Mouse (Mus musculus) liver, embryonic 12.5 days (tissue): ENCODE measurements around the gene Rnaset2b. TPM values are rescaled to one million over a fixed set of nuclear protein-coding genes. Genes with fewer than 3 reads are reported as not detected.
"Not testable (repeated sequence)": the region's sequence is repeated elsewhere in the genome, so short reads cannot be mapped to it uniquely, and the experiment has no call there.

Source experiments
- ATAC-seq: fragments of 200-750 bp; cut with Nextera tagmentation; 2 replicates; pipeline ENCODE4 v1.8.0; 2017; ENCODE audit warnings: moderate number of reproducible peaks, mild to moderate bottlenecking, moderate library complexity
- H3K27ac ChIP-seq: fragments of 300-500 bp; sonication (generic); 2 replicates; pipeline ENCODE4 v1.5.1; 2016; ENCODE audit warnings: mild to moderate bottlenecking
- H3K27me3 ChIP-seq: fragments of 300-500 bp; sonication (generic); replicated peaks from 2 replicates; pipeline ENCODE4 v1.6.1; 2016; ENCODE audit warnings: mild to moderate bottlenecking, moderate library complexity
- H3K36me3 ChIP-seq: fragments of 300-500 bp; sonication (generic); 2 replicates; pipeline ENCODE4 v1.6.1; 2016; ENCODE audit warnings: mild to moderate bottlenecking, moderate library complexity
- H3K4me1 ChIP-seq: fragments of 300-500 bp; sonication (generic); 2 replicates; pipeline ENCODE4 v1.6.1; 2016
- H3K4me2 ChIP-seq: fragments of 300-500 bp; sonication (generic); 2 replicates; pipeline ENCODE4 v1.6.1; 2016; ENCODE audit warnings: mild to moderate bottlenecking, moderate library complexity
- H3K4me3 ChIP-seq: fragments of 300-500 bp; sonication (generic); 2 replicates; pipeline ENCODE4 v1.5.1; 2016; ENCODE audit warnings: mild to moderate bottlenecking, moderate library complexity
- H3K9ac ChIP-seq: fragments of 300-500 bp; sonication (generic); 2 replicates; pipeline ENCODE4 v1.6.1; 2016; ENCODE audit warnings: mild to moderate bottlenecking, moderate library complexity
- H3K9me3 ChIP-seq: fragments of 300-500 bp; sonication (generic); replicated peaks from 2 replicates; pipeline ENCODE4 v1.6.1; 2016; ENCODE audit warnings: mild to moderate bottlenecking, moderate library complexity
- WGBS: fragments of 180-500 bp; shearing (Covaris S2); methylation state at CpG from one replicate; pipeline ENCODE4 v1.1.7; 2016; ENCODE audit not compliant: insufficient replicate concordance; 5-methylcytosine and 5-hydroxymethylcytosine counted together
- polyA plus RNA-seq: library from polyadenylated mRNA; unstranded; fragments of >200 nt; fragmentation: Nextera tagmentation; extraction: Ambion mirVana; gene quantifications from 2 replicates; pipeline ENCODE4 v1.2.1, GENCODE M21; 2016

The Rnaset2b gene
- polyA plus RNA-seq, 1 experiment from 2014 or later: 107 TPM

DNA sequence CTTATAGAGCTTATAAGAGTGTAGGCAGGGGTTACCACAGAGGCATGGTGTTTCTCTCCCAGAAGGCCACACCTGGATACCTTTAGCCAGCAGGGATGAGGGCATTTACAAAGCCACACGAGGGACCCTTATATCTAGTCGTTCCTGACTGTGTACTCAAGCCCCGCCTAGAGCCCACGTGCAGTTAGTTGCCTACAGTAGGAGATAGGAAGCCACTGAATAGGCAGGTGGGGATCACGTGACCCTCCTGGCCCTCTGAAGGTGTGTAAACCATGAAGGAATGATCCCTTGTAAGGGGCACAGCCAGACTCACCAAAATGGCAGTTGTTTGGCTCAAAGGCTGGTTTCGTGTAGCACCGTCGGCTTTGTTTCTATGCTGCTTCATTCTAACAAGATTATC is 26.4 kb downstream of the Rnaset2b start:
- H3K9ac ChIP-seq, H3K4me3 ChIP-seq, H3K9me3 ChIP-seq, H3K4me1 ChIP-seq, H3K27me3 ChIP-seq, H3K27ac ChIP-seq, H3K4me2 ChIP-seq, ATAC-seq, H3K36me3 ChIP-seq: not testable (repeated sequence)
- 73% methylated on average over 8 of the region's 8 CpGs for WGBS

GRCm38 (mm10) chr17:6997778-6998490 is 27.5 kb downstream of the Rnaset2b start:
- not testable (repeated sequence) for ATAC-seq, H3K27me3 ChIP-seq, H3K4me3 ChIP-seq, H3K27ac ChIP-seq, H3K9ac ChIP-seq, H3K9me3 ChIP-seq, H3K36me3 ChIP-seq, H3K4me1 ChIP-seq, H3K4me2 ChIP-seq
- 40% methylated on average over 1 of the region's 7 CpGs for WGBS

DNA sequence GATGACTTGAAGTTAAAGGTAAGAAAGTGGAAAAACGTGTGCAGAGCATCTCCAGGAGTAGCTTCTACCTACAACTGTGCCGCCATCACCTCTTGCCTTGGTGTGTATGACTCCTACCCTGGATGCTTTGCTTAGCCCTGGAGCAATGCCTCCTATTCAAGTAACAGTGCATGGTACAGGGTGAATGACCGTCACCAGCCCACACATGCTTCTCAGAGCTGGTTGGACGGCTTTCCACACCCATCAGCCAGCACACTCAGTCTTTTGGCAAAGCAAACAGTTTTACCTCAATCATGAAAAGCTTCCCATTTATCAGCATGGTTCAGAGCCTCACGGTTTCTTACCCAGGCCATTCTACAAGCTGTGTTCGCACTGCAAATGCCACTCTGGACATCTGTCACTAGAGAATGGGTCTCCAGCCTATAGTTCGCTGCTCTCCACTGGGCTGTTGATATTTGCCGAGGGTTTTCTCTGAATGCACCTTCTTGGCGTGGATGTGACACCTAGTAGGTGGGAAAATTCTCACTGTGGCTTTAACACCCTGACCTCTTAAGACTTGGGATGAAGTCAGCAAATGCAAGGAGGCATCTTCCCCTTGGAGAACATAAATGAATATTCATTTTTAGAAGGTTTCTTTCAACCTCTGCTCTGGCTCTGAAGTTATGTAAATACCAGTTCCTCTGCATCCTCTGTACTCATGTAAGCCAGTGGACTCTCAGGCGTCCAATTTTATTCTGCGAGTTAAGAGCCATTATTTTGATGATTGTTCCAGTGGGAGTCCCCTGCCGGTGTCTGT is 31.6 kb downstream of the Rnaset2b start:
- WGBS: 68% methylated on average over 8 of the region's 12 CpGs
- not testable (repeated sequence) for H3K27ac ChIP-seq, H3K4me2 ChIP-seq, H3K27me3 ChIP-seq, H3K36me3 ChIP-seq, H3K9ac ChIP-seq, H3K4me1 ChIP-seq, H3K9me3 ChIP-seq, ATAC-seq, H3K4me3 ChIP-seq

DNA sequence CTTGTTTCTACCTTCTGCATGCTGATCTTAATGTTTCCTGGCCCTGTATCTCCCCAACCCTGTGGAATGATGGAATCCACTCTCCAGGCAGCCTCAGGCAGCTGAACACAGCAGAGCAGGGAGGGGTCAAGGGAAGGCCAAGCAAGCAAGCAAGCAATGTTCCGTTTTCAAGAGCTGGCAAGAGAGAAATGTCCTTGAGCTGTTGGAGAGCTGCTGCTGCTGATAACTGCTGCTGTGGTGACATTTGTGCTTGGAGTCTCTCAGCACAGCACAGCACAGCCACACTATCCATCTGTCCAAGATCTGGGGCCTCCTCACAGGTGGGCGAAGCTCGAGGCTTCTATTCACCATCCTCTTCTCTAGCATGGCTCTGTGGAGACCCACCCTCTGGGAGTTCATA is 33.0 kb downstream of the Rnaset2b start:
- not testable (repeated sequence) for H3K9ac ChIP-seq, H3K4me3 ChIP-seq, ATAC-seq, H3K27me3 ChIP-seq, H3K9me3 ChIP-seq, H3K36me3 ChIP-seq, H3K4me2 ChIP-seq, H3K4me1 ChIP-seq, H3K27ac ChIP-seq
- no CpG with 5 or more reads among the region's 3 CpGs for WGBS

DNA sequence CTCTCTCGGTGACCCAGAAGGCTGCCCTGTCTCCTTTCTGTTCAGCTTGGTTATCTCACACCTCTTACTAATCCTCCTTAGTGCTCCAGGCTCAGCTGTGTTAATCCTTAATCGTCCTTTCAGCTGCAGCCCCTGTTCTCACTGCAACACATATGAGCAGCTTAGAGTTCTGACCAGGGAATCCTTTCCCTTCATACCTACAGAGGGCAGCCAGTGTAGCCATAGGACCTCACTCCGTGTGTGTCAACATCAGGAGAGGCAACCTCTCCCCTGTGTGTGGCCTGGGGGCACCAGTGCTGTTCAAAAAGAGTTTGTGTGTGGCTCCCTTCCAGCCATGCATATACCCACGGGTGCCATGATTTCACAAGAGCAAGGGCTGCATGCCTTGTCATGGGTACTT is 35.2 kb downstream of the Rnaset2b start:
- H3K4me3 ChIP-seq, H3K27ac ChIP-seq, H3K9me3 ChIP-seq, H3K4me2 ChIP-seq, H3K27me3 ChIP-seq, H3K4me1 ChIP-seq, H3K9ac ChIP-seq, ATAC-seq, H3K36me3 ChIP-seq: not testable (repeated sequence)
- 50% methylated on average over 4 of the region's 4 CpGs for WGBS

DNA sequence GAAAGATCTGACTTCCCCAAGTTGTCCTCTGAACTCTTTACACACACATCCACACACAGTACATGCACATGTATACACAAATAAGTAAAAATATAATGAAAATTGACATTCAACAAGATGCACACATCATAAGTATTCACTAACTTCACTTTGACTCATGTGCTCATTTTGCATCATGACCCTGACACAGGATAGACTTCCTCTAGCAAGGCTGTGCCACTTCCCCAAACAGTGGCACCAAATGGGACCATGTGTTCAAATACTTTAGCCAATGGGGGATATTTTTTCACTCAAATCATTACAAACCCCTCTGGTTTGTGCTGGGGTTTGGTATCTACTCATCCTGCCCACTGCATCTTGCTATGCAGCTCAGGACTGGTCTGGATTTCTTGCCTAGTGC is 38.5 kb downstream of the Rnaset2b start:
- H3K36me3 ChIP-seq, H3K9ac ChIP-seq, H3K27me3 ChIP-seq, H3K27ac ChIP-seq, H3K4me2 ChIP-seq, H3K4me1 ChIP-seq, H3K9me3 ChIP-seq, H3K4me3 ChIP-seq, ATAC-seq: not testable (repeated sequence)

DNA sequence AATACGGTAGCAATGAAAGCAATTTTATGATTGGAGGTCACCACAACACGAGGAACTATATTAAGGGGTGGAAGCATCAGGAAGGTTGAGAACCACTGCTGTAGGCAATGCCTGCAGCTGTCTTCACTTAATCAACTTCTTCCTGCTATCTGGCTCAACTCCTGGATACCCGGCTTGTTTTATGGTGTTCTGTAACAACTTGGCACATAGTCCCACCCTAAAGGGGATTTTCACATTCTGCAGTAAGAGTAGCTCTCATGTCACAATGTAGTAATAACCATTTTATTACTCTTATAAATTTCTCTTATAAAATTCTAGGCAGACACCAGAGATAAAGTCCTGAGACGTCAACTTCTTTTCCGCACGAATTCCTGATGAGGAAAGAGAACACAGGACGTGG is 39.0 kb downstream of the Rnaset2b start:
- not testable (repeated sequence) for H3K9me3 ChIP-seq, H3K27me3 ChIP-seq, H3K4me3 ChIP-seq, ATAC-seq, H3K9ac ChIP-seq, H3K36me3 ChIP-seq, H3K27ac ChIP-seq, H3K4me2 ChIP-seq, H3K4me1 ChIP-seq
- WGBS: no CpG with 5 or more reads among the region's 7 CpGs

DNA sequence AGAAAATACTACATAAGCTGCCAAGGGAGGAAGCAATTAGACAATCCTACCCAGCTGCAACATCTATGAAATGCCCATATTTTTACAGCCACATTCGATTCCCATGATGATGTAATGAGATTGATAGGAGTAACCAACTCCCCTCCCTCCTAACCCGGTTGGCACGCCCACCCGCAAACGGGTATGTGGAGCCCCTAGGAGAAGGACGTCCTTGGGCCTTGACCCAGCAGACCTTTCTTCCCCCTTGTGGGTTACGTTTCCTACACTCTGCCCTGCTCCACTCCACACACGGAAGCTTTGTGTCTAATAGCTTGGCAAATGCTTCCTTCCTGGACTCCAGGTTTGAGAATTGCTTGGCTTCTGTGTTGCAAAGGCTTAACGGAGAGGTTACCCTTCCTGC is 39.5 kb downstream of the Rnaset2b start:
- 33% methylated on average over 5 of the region's 9 CpGs for WGBS
- not testable (repeated sequence) for ATAC-seq

GRCm38 (mm10) chr17:7014190-7014589 is 43.8 kb downstream of the Rnaset2b start:
- H3K9me3 ChIP-seq, H3K36me3 ChIP-seq, H3K9ac ChIP-seq, ATAC-seq, H3K4me2 ChIP-seq, H3K4me3 ChIP-seq, H3K4me1 ChIP-seq, H3K27me3 ChIP-seq, H3K27ac ChIP-seq: not testable (repeated sequence)
- no CpG with 5 or more reads among the region's 1 CpGs for WGBS

More for the DNA sequence above, 39.5 kb downstream of the Rnaset2b start:
- H3K36me3 ChIP-seq, H3K4me1 ChIP-seq, H3K9me3 ChIP-seq, H3K4me2 ChIP-seq, H3K4me3 ChIP-seq, H3K9ac ChIP-seq, H3K27me3 ChIP-seq, H3K27ac ChIP-seq: not testable (repeated sequence)

- H3K9ac ChIP-seq, H3K27me3 ChIP-seq, ATAC-seq, H3K4me1 ChIP-seq, H3K4me2 ChIP-seq, H3K4me3 ChIP-seq, H3K36me3 ChIP-seq, H3K9me3 ChIP-seq, H3K27ac ChIP-seq: not testable (repeated sequence)
- WGBS: 29% methylated on average over 7 of the region's 14 CpGs
Observed at GRCm38 (mm10) chr17:7025257-7025656, 54.8 kb downstream of the Rnaset2b start, which contains the start of gene Gm1604a. Gene Gm1604a (plus strand): TSS chr17:7025568.

- H3K9ac ChIP-seq, H3K36me3 ChIP-seq, H3K4me2 ChIP-seq, H3K4me1 ChIP-seq, H3K4me3 ChIP-seq, H3K27me3 ChIP-seq, H3K9me3 ChIP-seq, H3K27ac ChIP-seq, ATAC-seq: not testable (repeated sequence)
- 61% methylated on average over 3 of the region's 14 CpGs for WGBS
Observed at GRCm38 (mm10) chr17:7025764-7026346, 55.4 kb downstream of the Rnaset2b start.

GRCm38 (mm10) chr17:7030204-7030603 is 59.8 kb downstream of the Rnaset2b start:
- H3K9ac ChIP-seq: not testable (repeated sequence)
- 62% methylated on average over 5 of the region's 7 CpGs for WGBS

More at GRCm38 (mm10) chr17:7030204-7030603, 59.8 kb downstream of the Rnaset2b start:
- not testable (repeated sequence) for H3K4me1 ChIP-seq, H3K4me2 ChIP-seq, H3K27me3 ChIP-seq, ATAC-seq, H3K27ac ChIP-seq, H3K9me3 ChIP-seq, H3K4me3 ChIP-seq, H3K36me3 ChIP-seq
